Mouse (Mus musculus) embryonic fibroblast, embryonic 13.5 days (primary cell): ENCODE measurements around the gene Rps9. TPM values are rescaled to one million over a fixed set of nuclear protein-coding genes. Genes with fewer than 3 reads are reported as not detected.

Experiments used
- H3K27ac ChIP-seq: 2 replicates; pipeline ENCODE4 v1.5.1; 2012; ENCODE audit warnings: low read length, control low read depth, inconsistent platforms; ENCODE audit not compliant: insufficient read depth
- H3K4me1 ChIP-seq: 2 replicates; pipeline ENCODE4 v1.6.1; 2011; ENCODE audit warnings: low read length; ENCODE audit not compliant: control insufficient read depth, insufficient read depth
- H3K4me3 ChIP-seq: 2 replicates; pipeline ENCODE4 v1.5.1; 2011; ENCODE audit warnings: mild to moderate bottlenecking, control low read depth, low read length; ENCODE audit not compliant: insufficient read depth
- CTCF ChIP-seq: IDR thresholded peaks from 2 replicates; pipeline ENCODE4 v1.5.1; 2011; ENCODE audit warnings: mild to moderate bottlenecking, control low read depth, low read length, moderate library complexity, borderline replicate concordance; ENCODE audit not compliant: insufficient read depth
- POLR2A ChIP-seq: IDR thresholded peaks from 2 replicates; pipeline ENCODE4 v1.6.1; 2011; ENCODE audit warnings: low read depth, mild to moderate bottlenecking, control low read depth, low read length, moderate library complexity
- polyA plus RNA-seq: library from polyadenylated mRNA; stranded (reverse); fragments of >200 nt; gene quantifications from 2 replicates; pipeline ENCODE4 v1.2.4, GENCODE M21; 2011; ENCODE audit warnings: low read depth; ENCODE audit not compliant: missing spikeins, insufficient read length

Rps9 gene
- polyA plus RNA-seq: 1,255 and 1,395 TPM in 2 replicates

DNA sequence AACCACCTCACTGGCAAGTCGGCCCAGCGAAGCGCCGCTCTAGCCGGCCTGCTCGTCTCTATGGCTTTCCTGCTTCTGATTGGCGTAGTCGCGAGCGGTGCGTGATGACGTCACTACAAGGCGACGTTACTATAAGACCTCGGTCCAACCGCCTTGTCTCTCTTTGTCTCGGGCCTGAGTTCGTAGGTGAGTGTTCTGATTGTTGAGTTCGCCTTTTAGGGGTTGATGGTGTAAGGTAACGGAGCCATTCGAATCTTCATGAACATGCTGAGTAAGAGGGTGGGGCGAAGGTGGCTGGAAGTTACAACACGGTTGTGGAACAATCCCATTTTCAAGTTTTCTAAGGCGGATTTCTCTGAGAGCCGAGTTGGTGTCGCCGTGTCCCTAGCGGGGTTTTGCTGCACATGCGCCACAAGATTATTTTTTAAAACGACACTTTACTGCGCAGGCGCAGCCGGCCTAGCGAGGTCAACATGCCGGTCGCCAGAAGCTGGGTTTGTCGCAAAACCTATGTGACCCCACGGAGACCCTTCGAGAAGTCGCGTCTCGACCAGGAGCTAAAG is at the start of gene Rps9:
Gene Rps9, plus strand, starts transcription at position 115 of the 563 bp plus-strand sequence.
- H3K27ac ChIP-seq: peak within 1 kb of the TSS; percentile 89
- peak within 1 kb of the TSS; percentile 83 for H3K4me3 ChIP-seq
- peak; percentile 100 for TF ChIP-seq POLR2A
- TF ChIP-seq CTCF: no peak
- H3K4me1 ChIP-seq: peaks cover 5% of the 10 kb centered on the region

GRCm38 (mm10) chr7:3656966-3657365 is 46.8 kb upstream of the Rps9 start:
- TF ChIP-seq CTCF: no peak
- TF ChIP-seq POLR2A: no peak
- H3K27ac ChIP-seq: no peak overlapping the region
- no peak overlapping the region for H3K4me3 ChIP-seq
- H3K4me1 ChIP-seq: no peaks in the 10 kb centered on the region

DNA sequence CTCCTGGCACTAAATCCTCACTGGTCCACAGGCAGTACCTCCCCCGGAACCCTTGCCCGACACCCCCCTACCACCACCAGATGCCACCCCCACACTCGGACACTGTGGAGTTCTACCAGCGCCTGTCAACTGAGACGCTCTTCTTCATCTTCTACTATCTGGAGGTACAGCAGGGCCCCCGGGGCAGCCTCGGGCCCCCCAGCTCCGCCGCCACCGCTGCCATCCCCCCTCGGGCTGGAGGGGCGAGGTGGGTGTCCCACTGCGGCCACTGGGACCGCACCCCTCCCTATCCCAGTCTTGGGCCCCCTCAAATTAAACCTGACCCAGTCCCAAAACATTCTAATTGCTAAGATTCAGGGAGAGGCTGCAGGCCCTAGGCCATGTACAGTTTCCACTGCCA is 45.2 kb upstream of the Rps9 start:
- Histone ChIP-seq H3K27ac (no peak overlapping the region), H3K4me1 (peaks cover 2% of the 10 kb centered on the region; the same call in 1 of the 2 replicates), H3K4me3 (no peak overlapping the region)
- TF ChIP-seq CTCF (no peak), POLR2A (no peak)

DNA sequence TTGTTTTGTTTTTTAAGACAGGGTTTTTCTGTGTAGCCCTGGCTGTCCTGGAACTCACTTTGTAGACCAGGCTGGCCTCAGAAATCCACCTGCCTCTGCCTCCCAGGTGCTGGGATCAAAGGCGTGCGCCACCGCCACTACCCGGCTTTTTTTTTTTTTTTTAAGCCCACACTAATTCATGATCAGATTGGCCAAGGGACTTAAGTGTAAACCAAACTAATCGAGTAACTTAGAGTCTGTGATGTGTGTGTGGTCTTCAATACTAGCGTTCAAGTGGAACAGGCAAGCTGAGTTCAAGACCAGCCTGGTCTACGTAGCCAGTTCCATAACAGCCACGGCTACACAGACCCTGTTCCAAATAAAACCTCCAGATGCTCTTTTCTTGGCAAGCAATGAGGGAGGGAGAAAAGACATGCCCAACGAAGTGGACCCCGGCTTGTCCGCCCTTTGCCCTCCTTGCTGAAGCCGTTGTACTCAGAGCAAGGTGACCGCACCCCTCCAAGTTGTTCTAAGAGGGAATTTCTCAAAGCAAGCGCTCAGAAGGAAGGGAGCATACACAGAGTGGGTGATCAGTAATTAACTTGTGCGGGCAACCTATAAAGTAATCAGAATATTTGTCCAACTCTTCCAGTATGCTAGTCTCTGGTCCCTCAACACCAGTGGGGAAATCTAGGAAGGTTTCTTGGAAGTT is 39.1 kb upstream of the Rps9 start:
- peak overlapping the region; percentile 51 for H3K27ac ChIP-seq
- H3K4me1 ChIP-seq: peaks cover 2% of the 10 kb centered on the region; the same call in 1 of the 2 replicates
- peak overlapping the region; percentile 92 for H3K4me3 ChIP-seq
- TF ChIP-seq CTCF: no peak
- no peak for TF ChIP-seq POLR2A

- peaks cover 2% of the 10 kb centered on the region; the same call in 1 of the 2 replicates for H3K4me1 ChIP-seq
- peak within 1 kb of the TSS; percentile 71 for H3K27ac ChIP-seq
- TF ChIP-seq CTCF: no peak
- TF ChIP-seq POLR2A: peak; percentile 93
- peak within 1 kb of the TSS; percentile 92 for H3K4me3 ChIP-seq
These were observed 38.3 kb upstream of the Rps9 start, which contains the start of gene Leng1 for GRCm38 (mm10) chr7:3665215-3666114. TSS of gene Leng1 (minus strand) at chr7:3665840.

DNA sequence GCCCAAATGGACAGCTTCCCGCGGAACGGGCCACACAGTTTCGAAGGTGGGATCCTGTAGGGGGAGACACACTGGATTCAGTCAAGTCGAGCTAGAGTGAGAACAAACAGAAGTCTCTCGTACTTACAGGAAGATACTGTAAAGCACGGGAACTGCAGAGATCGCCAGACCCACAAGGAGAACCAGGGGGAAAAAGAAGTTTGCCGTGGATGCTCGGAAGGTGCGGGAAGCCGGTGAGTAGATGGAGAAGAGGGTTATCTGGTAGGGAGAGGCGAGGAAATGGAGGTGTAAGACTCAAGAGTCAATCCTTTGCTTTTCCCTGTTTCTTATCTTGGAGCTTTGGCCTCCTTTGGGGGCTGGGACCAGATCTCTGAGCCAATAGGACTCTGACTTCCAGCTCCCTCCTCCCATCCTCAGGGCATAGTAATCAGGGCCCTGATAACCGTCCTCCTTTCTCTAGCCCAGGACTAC is 36.8 kb upstream of the Rps9 start:
- no peak overlapping the region for H3K4me3 ChIP-seq
- TF ChIP-seq POLR2A (0 out of 2 replicates have a peak, but pooled peaks have one; percentile 8), CTCF (no peak)
- no peak overlapping the region for H3K27ac ChIP-seq
- H3K4me1 ChIP-seq: peaks cover 2% of the 10 kb centered on the region; the same call in 1 of the 2 replicates

DNA sequence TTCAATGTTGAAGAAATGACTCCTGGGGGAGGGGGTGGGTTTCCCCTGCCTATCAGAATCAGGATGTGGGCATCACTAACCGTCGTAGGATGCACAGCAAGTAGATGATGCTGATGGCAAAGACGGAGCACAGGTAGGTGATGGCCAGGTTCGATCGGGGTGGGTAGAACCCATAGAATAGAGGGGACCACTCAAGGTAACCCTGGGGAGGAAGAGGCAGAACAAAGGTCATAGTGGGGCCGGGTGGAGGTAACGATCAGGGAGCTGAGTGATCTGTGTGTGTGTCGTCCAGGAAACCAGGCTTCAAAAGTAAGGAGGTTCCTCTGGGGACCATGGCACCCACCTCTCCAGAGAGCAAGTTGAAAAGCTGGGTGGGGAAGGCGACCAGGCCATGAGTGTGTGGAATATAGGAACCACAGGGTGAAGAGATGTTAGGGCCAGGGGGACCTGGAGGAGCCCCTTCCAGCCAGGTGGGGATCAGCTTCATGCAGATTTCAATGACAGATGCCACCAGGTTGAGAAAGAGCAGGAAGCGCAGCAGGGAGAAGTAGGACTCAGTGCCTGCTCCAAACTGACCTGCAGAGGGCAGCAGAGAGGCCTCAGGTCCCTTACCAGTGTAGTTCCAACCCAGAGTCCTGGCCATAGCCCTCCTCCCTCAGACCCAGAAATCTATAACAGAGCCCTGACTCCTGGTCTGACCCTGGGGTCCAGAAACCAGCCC is 29.1 kb upstream of the Rps9 start:
- TF ChIP-seq POLR2A (no peak), CTCF (peak; percentile 93)
- H3K4me1 ChIP-seq: no peaks in the 10 kb centered on the region
- no peak overlapping the region for H3K4me3 ChIP-seq
- no peak overlapping the region for H3K27ac ChIP-seq

GRCm38 (mm10) chr7:3675228-3675548 is 28.6 kb upstream of the Rps9 start:
- Histone ChIP-seq H3K27ac (no peak overlapping the region), H3K4me3 (no peak overlapping the region), H3K4me1 (no peaks in the 10 kb centered on the region)
- TF ChIP-seq CTCF (no peak), POLR2A (no peak)

DNA sequence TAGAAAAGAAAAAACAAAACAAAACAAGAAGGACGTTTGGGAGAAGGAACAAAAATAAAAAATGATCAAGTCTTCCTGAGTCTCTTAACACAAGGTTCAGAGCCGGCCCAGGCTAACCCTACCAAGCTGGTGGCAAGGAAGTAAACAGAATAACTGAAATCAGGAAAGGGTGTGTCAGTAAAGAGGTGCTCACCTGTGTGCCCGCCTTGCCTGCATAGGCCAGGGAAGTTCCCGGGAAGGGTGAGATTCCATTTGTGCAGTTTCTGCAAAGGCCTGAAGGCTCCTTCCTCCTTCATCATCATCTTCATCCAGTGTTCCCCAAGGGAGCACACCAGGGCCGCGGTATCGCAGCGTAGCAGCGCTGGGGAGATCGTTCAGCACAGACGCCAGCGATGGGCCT is 27.4 kb upstream of the Rps9 start:
- H3K27ac ChIP-seq: no peak overlapping the region
- H3K4me3 ChIP-seq: no peak overlapping the region
- TF ChIP-seq CTCF (no peak), POLR2A (no peak)
- no peaks in the 10 kb centered on the region for H3K4me1 ChIP-seq
